Mouse (Mus musculus) heart, adult 2 months (tissue): ENCODE measurements around the gene Cbx3. TPM values are rescaled to one million over a fixed set of nuclear protein-coding genes. Genes with fewer than 3 reads are reported as not detected.

ENCODE experiments used
- DNase-seq, 2 experiments: peaks; one replicate each; pipeline ENCODE4 v3.0.0; 2021
- H3K27ac ChIP-seq: fragments of 200-600 bp; 2 replicates; pipeline ENCODE4 v1.8.1; 2022
- H3K27me3 ChIP-seq: fragments of 200-500 bp; 2 replicates; pipeline ENCODE4 v1.6.1; 2012; ENCODE audit warnings: mild to moderate bottlenecking, low read length, inconsistent platforms, mixed read lengths; ENCODE audit not compliant: control insufficient read depth, insufficient read depth
- H3K36me3 ChIP-seq: fragments of 200-500 bp; 2 replicates; pipeline ENCODE4 v1.6.1; 2012; ENCODE audit warnings: low read length, inconsistent platforms; ENCODE audit not compliant: control insufficient read depth, insufficient read depth
- H3K4me1 ChIP-seq: fragments of 200-500 bp; 2 replicates; pipeline ENCODE4 v1.6.1; 2011; ENCODE audit warnings: low read length; ENCODE audit not compliant: control insufficient read depth, insufficient read depth
- H3K4me3 ChIP-seq: fragments of 200-600 bp; 2 replicates; pipeline ENCODE4 v1.8.1; 2022
- H3K79me2 ChIP-seq: fragments of 200-500 bp; replicated peaks from 2 replicates; pipeline ENCODE4 v1.6.1; 2012; ENCODE audit warnings: mild to moderate bottlenecking, inconsistent platforms, low read length, moderate library complexity, mixed read lengths; ENCODE audit not compliant: control insufficient read depth, insufficient read depth
- H3K9ac ChIP-seq: fragments of 200-500 bp; 2 replicates; pipeline ENCODE4 v1.6.1; 2012; ENCODE audit warnings: low read depth, mild to moderate bottlenecking, control low read depth, inconsistent platforms, low read length, mixed read lengths
- CTCF ChIP-seq: fragments of 200-600 bp; IDR thresholded peaks from 2 replicates; pipeline ENCODE4 v1.8.1; 2022; ENCODE audit warnings: antibody characterized with exemption, mild to moderate bottlenecking, moderate library complexity
- EP300 ChIP-seq: fragments of 200-500 bp; IDR thresholded peaks from 2 replicates; pipeline ENCODE4 v1.6.1; 2011; ENCODE audit warnings: low read depth, low read length, control low read depth; ENCODE audit not compliant: insufficient read depth
- POLR2A ChIP-seq: fragments of 200-500 bp; IDR thresholded peaks from 2 replicates; pipeline ENCODE4 v1.6.1; 2011; ENCODE audit warnings: mild to moderate bottlenecking, low read depth, low read length, control low read depth; ENCODE audit not compliant: insufficient read depth
- WGBS: fragments of 180-500 bp; shearing (Covaris S2); methylation state at CpG from one replicate; pipeline ENCODE4 v1.1.7; 2018; 5-methylcytosine and 5-hydroxymethylcytosine counted together
- intact Hi-C: fragments of 180-260 bp; cut with DNase I; formaldehyde crosslinking; loops from one replicate; pipeline ENCODE4 v1.15.1; 2025
- polyA plus RNA-seq: library from polyadenylated mRNA; depleted of rRNA; stranded (reverse); fragments of >200 nt; gene quantifications from 2 replicates; pipeline ENCODE4 v1.2.3, GENCODE M21; 2012
- total RNA-seq, 2 experiments: library from RNA; stranded (reverse); gene quantifications; 2 replicates each; pipeline ENCODE4 v1.2.3; 2021

The Cbx3 gene
- total and polyA plus RNA-seq, 3 experiments, result 7.6 to 63.9 (median 58.7) TPM

DNA sequence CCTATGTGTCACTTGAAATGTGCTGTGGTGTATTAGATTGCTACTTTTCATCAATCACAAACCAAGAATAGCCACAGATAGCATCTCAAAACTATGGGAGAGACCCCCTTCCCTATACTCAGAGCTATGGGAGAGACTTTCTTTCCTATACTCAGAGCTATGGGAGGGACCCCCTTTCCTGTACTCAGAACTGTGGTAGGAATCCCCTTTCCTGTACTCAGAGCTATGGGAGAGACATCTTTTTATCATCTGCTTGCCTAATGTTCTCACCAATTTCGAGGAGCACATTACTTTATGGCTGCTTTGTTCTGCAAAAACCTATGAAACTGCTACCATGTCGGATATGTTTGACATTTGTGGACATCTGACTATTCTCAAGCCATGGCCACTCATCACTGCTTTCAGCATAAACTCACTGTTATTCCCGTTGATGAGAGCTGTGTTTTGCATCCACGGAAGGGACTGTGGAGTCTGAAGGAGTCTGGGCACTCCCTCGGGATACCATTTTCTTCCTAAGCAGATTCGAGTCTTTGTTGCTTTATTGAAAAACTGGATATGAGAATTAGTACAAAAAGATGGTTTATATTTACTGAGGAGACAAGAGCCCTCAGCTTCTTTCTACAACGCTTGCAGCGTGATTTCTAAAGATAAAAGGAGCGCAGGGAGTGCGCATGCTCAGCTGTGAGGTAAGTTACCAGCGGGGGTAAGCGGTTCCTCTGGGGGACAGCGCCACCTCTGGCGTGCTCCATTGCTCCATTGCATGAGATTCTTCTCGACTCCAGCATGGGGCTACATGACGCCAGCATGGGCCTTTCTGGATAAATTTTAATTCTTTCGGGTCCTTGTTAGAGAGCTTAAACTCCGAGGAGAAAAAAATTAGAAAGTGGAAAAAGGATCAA is 38.8 kb downstream of the Cbx3 start:
- intact Hi-C loops, result loop anchor here (1.0 to 5.0 kb wide), 3 partner anchors 37 to 124 kb away; partner anchors contain the start of gene Cbx3
- TF ChIP-seq POLR2A (no peak), EP300 (no peak), CTCF (peak; percentile 78)

DNA sequence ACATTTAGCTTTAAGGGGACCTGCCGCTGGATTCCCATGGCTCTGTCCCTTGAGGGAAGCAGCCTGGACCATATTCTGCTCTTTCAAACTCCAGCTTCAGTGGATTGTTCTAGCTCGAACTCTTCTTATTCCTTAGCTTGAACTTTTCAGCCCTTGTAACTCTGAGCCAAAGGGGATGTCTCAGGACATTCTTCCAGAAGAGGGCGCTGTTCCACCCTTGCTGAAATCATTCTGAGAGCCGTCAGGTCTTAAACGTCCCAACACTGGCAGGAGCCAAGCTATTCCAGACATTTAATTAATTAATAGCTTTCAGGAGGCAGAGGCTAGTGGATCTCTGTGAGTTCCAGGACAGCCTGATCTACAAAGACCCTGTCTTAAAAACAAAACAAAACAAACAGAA is 39.9 kb downstream of the Cbx3 start:
- 30% methylated on average over 5 of the region's 5 CpGs for WGBS
- Histone ChIP-seq H3K27ac (peak overlapping the region; percentile 33), H3K79me2 (no peaks in the 10 kb centered on the region), H3K27me3 (no peaks in the 10 kb centered on the region), H3K4me1 (no peaks in the 10 kb centered on the region), H3K9ac (no peak overlapping the region), H3K36me3 (no peaks in the 10 kb centered on the region), H3K4me3 (no peak overlapping the region)
- intact Hi-C loops, result loop anchor here (2.0 kb wide), 1 partner anchor 35 kb away; no protein-coding TSS in a partner anchor
- TF ChIP-seq POLR2A, result no peak
- TF ChIP-seq CTCF, result peak; percentile 77
- TF ChIP-seq EP300, result no peak
- DNase-seq, result peak; percentile 52 to 61

More for the DNA sequence above, 38.8 kb downstream of the Cbx3 start:
- WGBS, result 19% methylated on average over 18 of the region's 18 CpGs
- peak; percentile 78 to 79 for DNase-seq
- no peaks in the 10 kb centered on the region for H3K79me2 ChIP-seq
- peak overlapping the region; percentile 46 for H3K4me3 ChIP-seq
- H3K9ac ChIP-seq, result no peak overlapping the region; the same call in 1 of the 2 replicates
- no peaks in the 10 kb centered on the region for H3K4me1 ChIP-seq
- H3K27me3 ChIP-seq, result no peaks in the 10 kb centered on the region
- peak overlapping the region; percentile 43; the same call in 1 of the 2 replicates for H3K27ac ChIP-seq
- H3K36me3 ChIP-seq, result no peaks in the 10 kb centered on the region

DNA sequence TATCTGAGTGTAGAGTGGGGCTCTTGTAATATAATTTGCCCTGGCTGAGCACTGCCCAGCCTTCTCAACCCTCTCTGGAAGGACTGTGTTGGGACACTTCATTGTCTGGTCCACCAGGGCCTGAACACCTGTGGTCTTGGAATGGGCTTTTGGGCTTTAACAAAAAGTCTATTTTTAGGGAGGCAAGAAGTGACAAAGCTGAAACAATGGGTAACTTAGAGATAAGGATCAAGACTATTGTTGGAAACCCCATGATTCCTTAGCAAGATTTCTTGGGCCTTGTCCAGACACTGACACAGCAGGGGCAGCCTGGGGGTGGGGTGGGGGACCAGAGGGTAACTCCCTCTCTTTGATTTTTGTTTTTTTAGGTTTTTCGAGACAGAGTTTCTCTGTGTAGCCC is 40.8 kb downstream of the Cbx3 start:
- H3K4me1 ChIP-seq, result no peaks in the 10 kb centered on the region
- no peaks in the 10 kb centered on the region for H3K36me3 ChIP-seq
- intact Hi-C loops, result loop anchor here (2.0 kb wide), 1 partner anchor 34 kb away; no protein-coding TSS in a partner anchor
- 55% methylated on average over 1 of the region's 1 CpGs for WGBS
- peak; percentile 28; the same call in 1 of the 2 replicates for TF ChIP-seq CTCF
- TF ChIP-seq POLR2A, result no peak
- TF ChIP-seq EP300, result no peak
- no peak overlapping the region for H3K4me3 ChIP-seq
- no peaks in the 10 kb centered on the region for H3K27me3 ChIP-seq
- no peaks in the 10 kb centered on the region for H3K79me2 ChIP-seq
- peak in 1 of 2 experiments; percentile 6 for DNase-seq
- H3K27ac ChIP-seq, result peak overlapping the region; percentile 4; the same call in 1 of the 2 replicates
- no peak overlapping the region for H3K9ac ChIP-seq

DNA sequence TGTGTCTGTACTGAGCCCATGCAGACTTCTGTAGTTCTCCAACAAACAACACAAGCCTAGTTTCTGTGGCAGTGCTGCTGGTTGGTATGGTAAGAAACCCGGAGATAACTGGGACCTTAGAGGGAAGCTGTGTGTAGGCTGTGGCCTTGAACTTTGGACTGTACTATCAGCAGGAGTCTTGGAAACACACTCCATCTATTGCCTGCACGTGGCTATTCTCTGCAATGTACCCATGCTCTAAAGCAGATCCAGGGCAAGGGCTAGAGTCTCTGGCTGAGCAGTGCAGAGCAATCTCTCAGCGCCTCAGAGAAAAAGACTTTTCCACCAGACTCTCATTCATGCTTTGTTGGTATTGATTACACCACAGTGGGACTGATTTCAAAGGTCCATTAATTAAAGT is 43.6 kb downstream of the Cbx3 start:
- WGBS, result 65% methylated on average over 3 of the region's 3 CpGs
- H3K9ac ChIP-seq, result no peak overlapping the region
- H3K4me1 ChIP-seq, result no peaks in the 10 kb centered on the region
- no peak overlapping the region for H3K27ac ChIP-seq
- no peak for DNase-seq
- no peaks in the 10 kb centered on the region for H3K79me2 ChIP-seq
- TF ChIP-seq POLR2A, result no peak
- no peak for TF ChIP-seq CTCF
- no peak for TF ChIP-seq EP300
- no peaks in the 10 kb centered on the region for H3K36me3 ChIP-seq
- intact Hi-C loops, result no loop called here
- no peak overlapping the region for H3K4me3 ChIP-seq
- no peaks in the 10 kb centered on the region for H3K27me3 ChIP-seq

DNA sequence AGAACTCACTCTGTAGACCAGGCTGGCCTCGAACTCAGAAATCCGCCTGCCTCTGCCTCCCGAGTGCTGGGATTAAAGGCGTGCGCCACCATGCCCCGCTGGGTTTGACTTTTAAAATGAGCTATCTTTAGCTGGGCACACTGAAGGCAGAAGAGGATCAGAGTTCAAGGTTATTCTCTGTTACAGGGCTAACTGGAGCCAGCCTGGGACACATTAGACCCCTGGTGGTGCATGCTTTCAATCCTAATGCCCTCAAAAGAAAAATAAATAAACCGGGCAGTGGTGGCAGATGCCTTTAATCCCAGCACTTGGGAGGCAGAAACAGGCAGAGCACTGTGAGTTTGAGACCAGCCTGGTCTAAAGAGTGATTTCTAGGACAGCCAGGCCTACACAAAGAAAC is 44.7 kb downstream of the Cbx3 start:
- H3K9ac ChIP-seq, result no peak overlapping the region
- no peaks in the 10 kb centered on the region for H3K4me1 ChIP-seq
- H3K4me3 ChIP-seq, result no peak overlapping the region
- no peaks in the 10 kb centered on the region for H3K36me3 ChIP-seq
- no peaks in the 10 kb centered on the region for H3K27me3 ChIP-seq
- 93% methylated on average over 7 of the region's 7 CpGs for WGBS
- H3K79me2 ChIP-seq, result no peaks in the 10 kb centered on the region
- intact Hi-C loops, result no loop called here
- no peak overlapping the region for H3K27ac ChIP-seq
- DNase-seq, result no peak
- TF ChIP-seq EP300 (no peak), POLR2A (no peak), CTCF (no peak)

DNA sequence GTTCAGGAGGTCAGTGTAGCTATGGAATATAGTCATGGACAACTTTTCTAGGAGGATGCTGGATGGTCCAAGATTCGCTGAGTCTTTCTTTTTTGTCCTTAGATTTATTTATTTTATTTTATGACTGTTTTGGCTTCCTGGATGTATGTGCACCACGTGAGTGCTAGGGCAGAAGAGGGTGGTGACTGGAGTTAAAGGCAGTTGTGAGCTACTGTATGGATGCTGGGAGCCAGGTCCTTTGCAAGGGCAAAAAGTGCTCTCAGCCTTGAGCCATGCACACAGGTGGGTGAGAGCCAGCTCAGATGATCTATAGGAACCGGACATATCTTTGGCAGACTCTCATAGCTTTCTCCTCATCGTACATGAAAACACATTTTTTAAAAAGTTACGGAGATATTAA is 53.1 kb downstream of the Cbx3 start:
- H3K9ac ChIP-seq, result no peak overlapping the region
- H3K4me1 ChIP-seq, result peaks cover 3% of the 10 kb centered on the region
- TF ChIP-seq EP300 (no peak), CTCF (no peak), POLR2A (no peak)
- H3K27me3 ChIP-seq, result no peaks in the 10 kb centered on the region
- H3K27ac ChIP-seq, result no peak overlapping the region
- WGBS, result 33% methylated on average over 5 of the region's 5 CpGs
- H3K4me3 ChIP-seq, result peak overlapping the region; percentile 78
- no peak for DNase-seq
- intact Hi-C loops, result no loop called here
- no peaks in the 10 kb centered on the region for H3K79me2 ChIP-seq
- H3K36me3 ChIP-seq, result no peaks in the 10 kb centered on the region
